Mouse (Mus musculus): ENCODE measurements at regions not wholly inside any gene's neighbourhood (a gene's known extent, or its start where the extent isn't known, plus 50 kb on each side); places are given as distances from the start of the nearest gene placed in this dataset.

DNA sequence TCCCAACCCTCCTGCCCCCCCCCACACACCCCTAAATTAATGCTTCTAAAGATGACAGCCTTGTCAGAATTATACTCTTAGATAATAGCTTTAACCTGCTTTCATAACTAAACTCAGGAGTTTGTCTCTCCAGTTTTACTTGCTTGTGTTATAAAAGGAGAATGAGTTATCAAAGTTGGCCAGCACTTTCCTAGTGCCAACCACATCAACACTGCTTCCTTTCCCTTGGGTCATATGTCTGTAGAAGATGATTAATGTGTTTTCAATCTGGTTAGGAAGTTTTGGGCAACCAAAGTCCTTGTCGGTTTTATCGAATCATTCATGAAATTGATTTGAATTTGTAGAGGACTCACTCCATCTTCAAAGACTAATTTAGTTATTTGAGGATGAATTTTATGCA, 505.3 kb downstream of the Kctd12 start:
- Histone ChIP-seq H3K27ac (replicated peaks) (no peak overlapping the region), H3K9ac (replicated peaks) (no peak overlapping the region), H3K9me3 (replicated peaks) (no peaks in the 10 kb centered on the region), H3K4me1 (no peaks in the 10 kb centered on the region), H3K4me2 (no peak overlapping the region), H3K27me3 (replicated peaks) (no peaks in the 10 kb centered on the region), H3K4me3 (replicated peaks) (no peak overlapping the region), H3K36me3 (no peaks in the 10 kb centered on the region)
- no peak for ATAC-seq (ENCODE audit: low FRiP score)
- 94% methylated on average over 2 of the region's 2 CpGs for WGBS

DNA sequence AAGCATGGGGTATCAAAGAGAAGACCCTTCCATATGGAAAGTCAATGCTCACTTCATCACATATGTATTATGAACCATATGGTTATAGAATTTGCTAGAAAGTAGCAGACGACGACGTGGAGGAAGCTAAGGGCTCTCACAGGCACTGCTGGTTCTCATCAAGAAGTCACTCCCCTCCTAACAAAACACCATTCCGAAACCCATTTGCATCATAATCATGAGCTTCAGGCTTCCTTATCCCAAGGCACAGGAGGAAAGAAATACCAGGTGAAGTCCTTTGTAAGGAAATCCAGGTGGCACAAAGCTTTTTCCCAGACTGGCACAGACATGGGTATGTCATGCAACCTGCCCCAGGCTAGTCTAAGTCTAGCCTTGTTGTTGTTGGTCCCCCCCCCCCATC, 513.1 kb downstream of the Kctd12 start:
- H3K4me2 ChIP-seq, result no peak overlapping the region
- ATAC-seq (ENCODE audit: low FRiP score), result no peak
- H3K27me3 ChIP-seq (replicated peaks), result no peaks in the 10 kb centered on the region
- no peak overlapping the region for H3K9ac ChIP-seq (replicated peaks)
- no peaks in the 10 kb centered on the region for H3K9me3 ChIP-seq (replicated peaks)
- no peaks in the 10 kb centered on the region for H3K36me3 ChIP-seq
- no peak overlapping the region for H3K27ac ChIP-seq (replicated peaks)
- WGBS, result 61% methylated on average over 4 of the region's 4 CpGs
- H3K4me3 ChIP-seq (replicated peaks), result no peak overlapping the region
- H3K4me1 ChIP-seq, result no peaks in the 10 kb centered on the region

- H3K4me2 ChIP-seq, result no peak overlapping the region
- WGBS, result 69% methylated on average over 1 of the region's 1 CpGs
- no peak overlapping the region for H3K9ac ChIP-seq (replicated peaks)
- H3K9me3 ChIP-seq (replicated peaks), result no peaks in the 10 kb centered on the region
- H3K27me3 ChIP-seq (replicated peaks), result no peaks in the 10 kb centered on the region
- H3K27ac ChIP-seq (replicated peaks), result no peak overlapping the region
- no peak overlapping the region for H3K4me3 ChIP-seq (replicated peaks)
- H3K4me1 ChIP-seq, result no peaks in the 10 kb centered on the region
- ATAC-seq (ENCODE audit: low FRiP score), result no peak
- H3K36me3 ChIP-seq, result no peaks in the 10 kb centered on the region
These were observed 521.4 kb downstream of the Kctd12 start for GRCm38 (mm10) chr14:102461001-102461400.

- Histone ChIP-seq H3K27me3 (replicated peaks) (no peaks in the 10 kb centered on the region), H3K36me3 (no peaks in the 10 kb centered on the region), H3K4me2 (no peak overlapping the region), H3K9me3 (replicated peaks) (no peaks in the 10 kb centered on the region), H3K9ac (replicated peaks) (no peak overlapping the region), H3K27ac (replicated peaks) (no peak overlapping the region), H3K4me3 (replicated peaks) (no peak overlapping the region), H3K4me1 (no peaks in the 10 kb centered on the region)
- 41% methylated on average over 2 of the region's 2 CpGs for WGBS
- ATAC-seq (ENCODE audit: low FRiP score), result no peak
These were observed 542.7 kb downstream of the Kctd12 start for GRCm38 (mm10) chr14:102439738-102440137.

DNA sequence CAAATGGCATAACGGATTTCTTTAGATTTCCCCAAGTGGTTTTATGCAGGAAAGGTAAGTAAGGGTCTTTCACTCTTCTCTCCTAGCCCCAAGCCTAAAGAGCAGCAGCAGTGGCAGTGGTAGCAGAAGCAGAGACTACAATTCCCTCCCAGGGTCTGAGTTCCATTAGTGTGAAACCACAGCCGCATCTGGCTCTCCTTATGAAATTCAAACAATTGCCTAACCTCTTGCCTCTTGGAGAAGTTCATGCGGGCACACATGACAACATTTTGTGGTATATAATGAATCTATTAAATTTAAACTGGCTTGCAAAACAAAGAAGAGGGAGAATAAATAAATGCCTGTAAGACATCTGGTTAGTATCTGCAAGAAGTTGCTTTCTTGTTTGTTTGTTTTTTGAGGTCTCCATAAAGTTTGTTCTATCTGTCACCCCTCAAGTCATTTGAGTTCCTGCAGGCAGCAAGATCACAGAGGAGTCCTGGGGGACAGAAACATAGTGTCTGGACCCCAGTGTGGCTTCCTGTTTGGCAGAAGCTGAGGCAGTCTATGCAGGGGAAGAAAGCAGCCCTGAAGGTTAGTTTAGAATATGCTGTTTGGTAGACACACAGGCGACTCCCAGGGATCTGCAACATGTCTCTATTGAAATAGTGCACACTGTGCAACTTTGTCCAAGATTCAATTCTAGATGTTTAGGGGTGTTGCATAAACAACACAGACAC, 578.9 kb downstream of the Kctd12 start:
- H3K36me3 ChIP-seq, result no peaks in the 10 kb centered on the region
- no peak overlapping the region for H3K4me3 ChIP-seq (replicated peaks)
- no peak overlapping the region for H3K9ac ChIP-seq (replicated peaks)
- no peak overlapping the region for H3K27ac ChIP-seq (replicated peaks)
- no peak overlapping the region for H3K4me2 ChIP-seq
- no peaks in the 10 kb centered on the region for H3K4me1 ChIP-seq
- no peaks in the 10 kb centered on the region for H3K9me3 ChIP-seq (replicated peaks)
- 88% methylated on average over 4 of the region's 4 CpGs for WGBS
- ATAC-seq (ENCODE audit: low FRiP score), result no peak
- no peaks in the 10 kb centered on the region for H3K27me3 ChIP-seq (replicated peaks)

GRCm38 (mm10) chr14:102402061-102402689, 580.3 kb downstream of the Kctd12 start:
- 59% methylated on average over 4 of the region's 4 CpGs for WGBS
- Histone ChIP-seq H3K9me3 (replicated peaks) (no peaks in the 10 kb centered on the region), H3K27me3 (replicated peaks) (no peaks in the 10 kb centered on the region), H3K4me3 (replicated peaks) (no peak overlapping the region), H3K36me3 (no peaks in the 10 kb centered on the region), H3K9ac (replicated peaks) (no peak overlapping the region), H3K4me2 (no peak overlapping the region), H3K27ac (replicated peaks) (no peak overlapping the region), H3K4me1 (no peaks in the 10 kb centered on the region)
- ATAC-seq (ENCODE audit: low FRiP score), result no peak

DNA sequence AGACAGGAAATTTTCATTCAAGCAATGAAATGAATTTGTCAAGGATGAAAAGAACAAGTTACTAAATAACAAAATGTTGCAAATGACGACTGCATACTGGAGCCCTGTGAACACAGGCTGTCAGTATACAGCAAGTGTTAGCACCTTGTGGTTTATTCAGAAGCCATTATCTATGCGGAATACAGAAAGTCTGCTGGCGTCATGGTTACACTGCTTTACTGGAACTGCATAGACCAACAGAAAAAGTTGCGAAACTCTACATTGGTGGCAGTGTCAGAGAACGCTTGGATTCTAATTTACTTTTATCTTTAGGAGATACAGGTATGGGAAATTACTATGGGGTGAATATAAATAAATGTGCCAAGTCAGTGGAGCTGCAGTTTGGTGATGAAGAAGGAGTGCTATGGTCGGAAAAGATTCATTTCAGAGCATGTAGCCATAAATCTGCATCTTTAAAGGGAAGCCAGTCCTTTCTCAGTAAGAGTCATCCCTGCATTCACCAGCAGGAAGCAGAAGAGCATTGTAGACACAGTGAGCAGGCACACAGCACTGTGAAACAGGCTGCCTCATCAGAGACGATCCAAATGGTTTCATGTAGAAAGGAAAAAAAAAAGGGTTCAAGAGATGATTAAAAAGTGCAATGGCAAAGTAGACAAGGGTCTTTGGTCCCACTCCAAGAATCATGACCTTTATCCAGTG, 586.3 kb downstream of the Kctd12 start:
- Histone ChIP-seq H3K27me3 (replicated peaks) (no peaks in the 10 kb centered on the region), H3K4me3 (replicated peaks) (no peak overlapping the region), H3K4me1 (no peaks in the 10 kb centered on the region), H3K36me3 (no peaks in the 10 kb centered on the region), H3K9me3 (replicated peaks) (no peaks in the 10 kb centered on the region), H3K4me2 (no peak overlapping the region), H3K27ac (replicated peaks) (no peak overlapping the region), H3K9ac (replicated peaks) (no peak overlapping the region)
- no peak for ATAC-seq (ENCODE audit: low FRiP score)
- WGBS, result 77% methylated on average over 7 of the region's 7 CpGs

DNA sequence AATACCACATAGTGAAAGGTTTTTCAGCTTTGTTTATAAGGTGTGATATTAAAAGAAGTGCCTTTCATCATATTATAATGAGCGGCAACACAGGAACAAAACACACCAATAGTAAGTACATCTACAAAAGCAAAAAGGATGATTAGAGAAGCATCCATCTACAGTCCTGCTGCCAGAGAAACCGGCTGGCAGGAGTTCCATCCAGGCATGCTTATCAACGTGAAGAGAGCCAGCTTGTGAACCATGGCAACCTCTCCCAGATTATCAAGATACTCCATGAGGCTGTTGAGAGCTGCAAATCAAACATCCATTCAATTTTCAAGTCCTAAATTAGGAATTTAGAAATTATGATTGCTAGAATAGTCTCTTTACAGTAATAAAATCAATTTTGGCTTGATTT, 590.1 kb downstream of the Kctd12 start:
- Histone ChIP-seq H3K36me3 (no peaks in the 10 kb centered on the region), H3K9me3 (replicated peaks) (no peaks in the 10 kb centered on the region), H3K4me2 (no peak overlapping the region), H3K4me3 (replicated peaks) (no peak overlapping the region), H3K4me1 (no peaks in the 10 kb centered on the region), H3K27ac (replicated peaks) (no peak overlapping the region), H3K27me3 (replicated peaks) (no peaks in the 10 kb centered on the region), H3K9ac (replicated peaks) (no peak overlapping the region)
- no peak for ATAC-seq (ENCODE audit: low FRiP score)
- WGBS, result 66% methylated on average over 3 of the region's 3 CpGs

GRCm38 (mm10) chr14:102372994-102373567, 609.4 kb downstream of the Kctd12 start:
- H3K9me3 ChIP-seq (replicated peaks), result no peaks in the 10 kb centered on the region
- 87% methylated on average over 5 of the region's 5 CpGs for WGBS

DNA sequence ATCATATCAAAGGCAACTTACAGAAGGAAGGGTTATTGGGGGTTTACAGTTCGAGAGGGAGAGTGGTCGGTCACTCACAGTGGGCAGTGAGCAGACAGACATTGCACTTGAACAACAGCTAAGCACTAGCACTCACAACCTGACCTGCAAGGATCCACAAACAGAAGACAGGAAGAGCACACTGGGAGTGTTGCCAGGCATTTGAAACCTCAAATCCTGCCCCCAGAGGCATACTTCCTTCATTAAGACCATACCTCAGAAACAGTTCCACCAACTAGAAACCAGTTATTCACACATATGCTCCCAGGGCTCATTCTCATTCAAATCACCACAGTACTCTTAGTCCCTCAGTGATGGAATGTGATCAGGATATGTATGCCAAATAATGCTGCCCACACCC, 620.8 kb downstream of the Kctd12 start:
- Histone ChIP-seq H3K4me2 (no peak overlapping the region), H3K27ac (replicated peaks) (no peak overlapping the region), H3K27me3 (replicated peaks) (no peaks in the 10 kb centered on the region), H3K9ac (replicated peaks) (no peak overlapping the region), H3K4me3 (replicated peaks) (no peak overlapping the region), H3K9me3 (replicated peaks) (no peaks in the 10 kb centered on the region), H3K36me3 (no peaks in the 10 kb centered on the region), H3K4me1 (no peaks in the 10 kb centered on the region)
- 88% methylated on average over 2 of the region's 2 CpGs for WGBS
- ATAC-seq (ENCODE audit: low FRiP score), result no peak

More at GRCm38 (mm10) chr14:102372994-102373567, 609.4 kb downstream of the Kctd12 start:
- Histone ChIP-seq H3K4me3 (replicated peaks) (no peak overlapping the region), H3K27ac (replicated peaks) (no peak overlapping the region), H3K4me2 (no peak overlapping the region), H3K9ac (replicated peaks) (no peak overlapping the region), H3K36me3 (no peaks in the 10 kb centered on the region), H3K27me3 (replicated peaks) (no peaks in the 10 kb centered on the region), H3K4me1 (no peaks in the 10 kb centered on the region)
- no peak for ATAC-seq (ENCODE audit: low FRiP score)

DNA sequence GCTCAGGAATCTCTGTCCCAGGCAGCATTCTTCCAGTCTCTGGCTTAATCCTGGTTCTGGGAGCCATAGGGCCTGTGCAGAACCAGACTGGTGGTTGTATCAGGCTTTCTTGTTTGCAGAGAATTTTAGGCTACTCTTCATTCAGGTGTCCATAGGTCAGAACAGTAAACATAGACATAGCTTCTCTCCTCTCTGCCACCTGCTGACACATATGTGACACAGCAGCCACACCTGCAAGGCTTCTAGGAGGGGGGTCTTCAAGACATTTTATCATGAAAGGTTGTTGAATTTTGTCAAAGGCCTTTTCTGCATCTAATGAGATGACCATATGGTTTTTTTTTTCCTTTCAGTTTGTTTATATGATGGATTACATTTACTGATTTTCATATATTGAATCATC, 599.7 kb downstream of the Lmo7 start:
- no peak overlapping the region for H3K4me3 ChIP-seq (replicated peaks)
- H3K4me1 ChIP-seq, result no peaks in the 10 kb centered on the region
- no peak overlapping the region for H3K27ac ChIP-seq (replicated peaks)
- H3K9ac ChIP-seq (replicated peaks), result no peak overlapping the region
- H3K27me3 ChIP-seq (replicated peaks), result no peaks in the 10 kb centered on the region
- H3K36me3 ChIP-seq, result no peaks in the 10 kb centered on the region
- ATAC-seq (ENCODE audit: low FRiP score), result no peak
- H3K9me3 ChIP-seq (replicated peaks), result no peaks in the 10 kb centered on the region
- H3K4me2 ChIP-seq, result no peak overlapping the region

- Histone ChIP-seq H3K9ac (replicated peaks) (no peak overlapping the region), H3K27ac (replicated peaks) (no peak overlapping the region), H3K4me1 (no peaks in the 10 kb centered on the region), H3K36me3 (no peaks in the 10 kb centered on the region), H3K27me3 (replicated peaks) (no peaks in the 10 kb centered on the region), H3K4me3 (replicated peaks) (no peak overlapping the region), H3K4me2 (no peak overlapping the region), H3K9me3 (replicated peaks) (no peaks in the 10 kb centered on the region)
- no peak for ATAC-seq (ENCODE audit: low FRiP score)
- 90% methylated on average over 6 of the region's 6 CpGs for WGBS
These were observed 576.6 kb downstream of the Lmo7 start for GRCm38 (mm10) chr14:102306332-102306731.
